Comparison of ENCODE assay signal across 8 mouse cellular contexts in genomic region chr3:131566281-131566680, GRCm38 (mm10). TPM values are rescaled to one million over a fixed set of nuclear protein-coding genes. Genes with fewer than 3 reads are reported as not detected.
DNase-seq lines count a peak whose midpoint lies in the region; ATAC-seq and TF ChIP-seq lines count a peak whose summit lies in the region.

No protein-coding gene starts in this region.

- H3K27ac ChIP-seq in MEL (ENCODE audit: control insufficient read depth, low read depth, low read length): no peak overlapping the region
- H3K27ac ChIP-seq in hindbrain, embryonic 14.5 days: no peak overlapping the region
- H3K27ac ChIP-seq in midbrain, embryonic 13.5 days: no peak overlapping the region

- TF ChIP-seq POLR2A in MEL (IDR thresholded peaks at IDR 0.05; ENCODE audit: control insufficient read depth in 1 of 2, insufficient read depth in 1 of 2, low read depth in 1 of 2, low read length in 2 of 2, poor library complexity in 1 of 2): no peak

- H3K4me3 ChIP-seq in MEL (ENCODE audit: control insufficient read depth in 1 of 2, insufficient read depth in 1 of 2, low read depth in 2 of 2, low read length in 2 of 2): no peak overlapping the region
- peak overlapping the region; percentile 85; the same call in 1 of the 2 replicates for H3K4me3 ChIP-seq in hindbrain, embryonic 14.5 days (replicated peaks; ENCODE audit: low read length)
- H3K4me3 ChIP-seq in midbrain, embryonic 13.5 days (replicated peaks): peak overlapping the region; percentile 66

- H3K79me2 ChIP-seq in MEL (ENCODE audit: control insufficient read depth, insufficient read depth, low read length, poor library complexity): peaks cover 1% of the 10 kb centered on the region; the same call in 1 of the 2 replicates

- peak overlapping the region; percentile 66 for H3K4me2 ChIP-seq in hindbrain, embryonic 14.5 days (replicated peaks)
- peak overlapping the region; percentile 60 for H3K4me2 ChIP-seq in midbrain, embryonic 13.5 days (replicated peaks)

- H3K9me3 ChIP-seq in MEL (replicated peaks; ENCODE audit: insufficient read depth, low read length): no peaks in the 10 kb centered on the region
- no peaks in the 10 kb centered on the region for H3K9me3 ChIP-seq in hindbrain, embryonic 14.5 days (ENCODE audit: control insufficient read depth, low read length)
- no peaks in the 10 kb centered on the region for H3K9me3 ChIP-seq in midbrain, embryonic 13.5 days

- H3K27me3 ChIP-seq in MEL (ENCODE audit: control insufficient read depth in 1 of 2, insufficient read depth in 2 of 2, low read length in 2 of 2): no peaks in the 10 kb centered on the region
- H3K27me3 ChIP-seq in hindbrain, embryonic 14.5 days (ENCODE audit: control insufficient read depth, insufficient read depth, low read length): no peaks in the 10 kb centered on the region
- H3K27me3 ChIP-seq in midbrain, embryonic 13.5 days: no peaks in the 10 kb centered on the region

- H3K9ac ChIP-seq in MEL (ENCODE audit: control insufficient read depth, low read depth, low read length, poor library complexity, severe bottlenecking): no peak overlapping the region
- 0 out of 2 replicates have a peak overlapping the region, but pooled peaks have one; percentile 82 for H3K9ac ChIP-seq in hindbrain, embryonic 14.5 days
- peak overlapping the region; percentile 82; the same call in 1 of the 2 replicates for H3K9ac ChIP-seq in midbrain, embryonic 13.5 days (replicated peaks)

- peak; percentile 57 for DNase-seq in heart, adult 11 months
- no peak for DNase-seq in heart, adult 18-20 months
- DNase-seq in MEL (ENCODE audit: low read depth, low spot score): peak; percentile 34
- no peak for DNase-seq in hindbrain, embryonic 14.5 days (ENCODE audit: low spot score)
- no peak for DNase-seq in ovary, adult 18-20 months (ENCODE audit: low spot score)
- no peak for DNase-seq in right cerebral cortex, postnatal 36 days (ENCODE audit: low spot score in 2 of 2)
- no peak for DNase-seq in left cerebral cortex, postnatal 10 days (ENCODE audit: extremely low spot score in 1 of 2, low spot score in 2 of 2)

- 79% methylated on average over 2 of the region's 2 CpGs for WGBS in hindbrain, embryonic 14.5 days
- WGBS in midbrain, embryonic 13.5 days: 86% methylated on average over 2 of the region's 2 CpGs

- H3K36me3 ChIP-seq in MEL (ENCODE audit: control insufficient read depth in 1 of 2, insufficient read depth in 2 of 2, low read length in 2 of 2): peaks cover 0 to 10% of the 10 kb centered on the region in 2 experiments; a peak in 2 of 4 replicates
- no peaks in the 10 kb centered on the region; the same call in 1 of the 2 replicates for H3K36me3 ChIP-seq in hindbrain, embryonic 14.5 days (replicated peaks; ENCODE audit: control insufficient read depth, insufficient read depth)
- H3K36me3 ChIP-seq in midbrain, embryonic 13.5 days: peaks cover 12% of the 10 kb centered on the region; the same call in 1 of the 2 replicates

- no peak for ATAC-seq in hindbrain, embryonic 14.5 days (ENCODE audit: low FRiP score)
- ATAC-seq in midbrain, embryonic 13.5 days: no peak

- TF ChIP-seq EP300 in MEL (IDR thresholded peaks at IDR 0.05; ENCODE audit: low read depth in 1 of 2, low read length in 2 of 2): no peak

- intact Hi-C loops in left cerebral cortex, postnatal 10 days (cut with DNase I): no loop called here

- H3K4me1 ChIP-seq in MEL (ENCODE audit: control insufficient read depth in 1 of 2, insufficient read depth in 2 of 2, low read length in 2 of 2): peaks cover 3 to 16% of the 10 kb centered on the region in 2 experiments
- H3K4me1 ChIP-seq in hindbrain, embryonic 14.5 days (replicated peaks; ENCODE audit: control insufficient read depth, insufficient read depth, low read length): peaks cover 23% of the 10 kb centered on the region
- H3K4me1 ChIP-seq in midbrain, embryonic 13.5 days (replicated peaks): peaks cover 18% of the 10 kb centered on the region

- no peak for TF ChIP-seq RAD21 in MEL (IDR thresholded peaks at IDR 0.05; ENCODE audit: low read depth, low read length)

- no peak for TF ChIP-seq CTCF in MEL (IDR thresholded peaks at IDR 0.05 in 2 of 3, conservative IDR thresholded peaks at IDR 0.05 in 1 of 3; ENCODE audit: control insufficient read depth in 1 of 3, insufficient read depth in 1 of 3, low read depth in 2 of 3, low read length in 3 of 3, poor library complexity in 1 of 3, severe bottlenecking in 1 of 3)

TF ChIP-seq in MEL, 35 proteins besides CTCF, POLR2A, EP300 and RAD21:
- no peak for TF ChIP-seq JUND (IDR thresholded peaks at IDR 0.05; ENCODE audit: low read depth, low read length)
- TF ChIP-seq SIN3A (IDR thresholded peaks at IDR 0.05; ENCODE audit: low read length): peak; percentile 18; the same call in 1 of the 2 replicates

RNA-seq across cellular contexts. Expression of gene Papss1, which starts 1.7 kb away (rescaled TPM):
- total RNA-seq in heart, adult 18-20 months (2021): 10 to 100 TPM; 10.5 TPM
- total RNA-seq in MEL (2012; rRNA removed): 27.7 and 30.3 TPM in 2 replicates
- polyA plus RNA-seq in MEL (2012; ENCODE audit: insufficient read depth in 1 of 2, insufficient read length in 2 of 2, low read depth in 1 of 2, low replicate concordance in 2 of 2, missing spikeins in 1 of 2): 10 to 100 TPM in 1 of 2 experiments, not detected in 1; 36.2 TPM
- polyA plus RNA-seq in hindbrain, embryonic 14.5 days (2014; fragmentation: Nextera tagmentation; extraction: Ambion mirVana): 130 and 145 TPM in 2 replicates
- polyA plus RNA-seq in midbrain, embryonic 13.5 days (2015; fragmentation: Nextera tagmentation; extraction: Ambion mirVana): 101 TPM in 2 replicates
- 10 to 100 TPM; 78.2 to 80.4 TPM for total RNA-seq in left cerebral cortex, postnatal 10 days (2021)

Comparison
In these comparisons a context has a peak if more than half of its experiments do, and no peak if none do; other contexts are left out.
1. DNase-seq: peak in heart, adult 11 months (single experiment) and MEL (single experiment); none in heart, adult 18-20 months (0 of 2), hindbrain, embryonic 14.5 days (single experiment), ovary, adult 18-20 months (single experiment), right cerebral cortex, postnatal 36 days (0 of 2) and left cerebral cortex, postnatal 10 days (0 of 2).
2. H3K4me3 ChIP-seq: peak in hindbrain, embryonic 14.5 days (single experiment) and midbrain, embryonic 13.5 days (single experiment); none in MEL (0 of 2).